Mouse (Mus musculus) myocyte (in vitro differentiated cells): ENCODE data around the gene Gm10282.

Experiments used
- E2F4 ChIP-seq: IDR thresholded peaks from one replicate; pipeline ENCODE4 v1.6.1; 2011; ENCODE audit warnings: mild to moderate bottlenecking, control low read depth, moderate library complexity; ENCODE audit not compliant: insufficient read depth
- POLR2A ChIP-seq: IDR thresholded peaks from one replicate; pipeline ENCODE4 v1.6.1; 2011; ENCODE audit warnings: low read depth, mild to moderate bottlenecking, control low read depth, moderate library complexity; ENCODE audit not compliant: insufficient read length
- POLR2AphosphoS2 ChIP-seq: IDR thresholded peaks from one replicate; pipeline ENCODE4 v1.6.1; 2011; ENCODE audit warnings: low read depth, control low read depth; ENCODE audit not compliant: insufficient read length
- SRF ChIP-seq: IDR thresholded peaks from one replicate; pipeline ENCODE4 v1.6.1; 2011; ENCODE audit warnings: low read depth; ENCODE audit not compliant: control insufficient read depth, insufficient read length
- USF1 ChIP-seq: IDR thresholded peaks from one replicate; pipeline ENCODE4 v1.6.1; 2011; ENCODE audit warnings: low read depth, mild to moderate bottlenecking, control low read depth, moderate library complexity

- TF ChIP-seq POLR2A (no peak), E2F4 (no peak), POLR2AphosphoS2 (no peak), SRF (no peak), USF1 (no peak)
Observed at GRCm38 (mm10) chr8:72272361-72272760, 32.7 kb downstream of the Gm10282 start.
